Mouse (Mus musculus) liver, adult 2 months (tissue): ENCODE results near the gene Krt79. TPM values are rescaled to one million over a fixed set of nuclear protein-coding genes. Genes with fewer than 3 reads are reported as not detected.
A peak's percentile ranks its signal among the peaks of the same experiment; 100 is the strongest.

Experiments used
- DNase-seq: peaks from one replicate; pipeline ENCODE4 v3.0.0-alpha.2; 2011; ENCODE audit warnings: low read depth, low spot score; ENCODE audit errors: extremely low read depth
- H3K27ac ChIP-seq: fragments of 200-500 bp; replicated peaks from 2 replicates; pipeline ENCODE4 v1.5.1; 2012; ENCODE audit warnings: low read depth, mild to moderate bottlenecking, control low read depth, inconsistent platforms, low read length; ENCODE audit not compliant: insufficient read depth
- H3K27me3 ChIP-seq: fragments of 200-500 bp; 2 replicates; pipeline ENCODE4 v1.6.1; 2012; ENCODE audit warnings: mild to moderate bottlenecking, moderate library complexity, low read length, inconsistent platforms; ENCODE audit not compliant: control insufficient read depth, insufficient read depth
- H3K36me3 ChIP-seq: fragments of 200-500 bp; 2 replicates; pipeline ENCODE4 v1.6.1; 2012; ENCODE audit warnings: low read length, inconsistent platforms; ENCODE audit not compliant: control insufficient read depth, insufficient read depth
- H3K4me1 ChIP-seq: fragments of 200-500 bp; 2 replicates; pipeline ENCODE4 v1.6.1; 2011; ENCODE audit warnings: low read length; ENCODE audit not compliant: control insufficient read depth, insufficient read depth
- H3K4me3 ChIP-seq: fragments of 200-500 bp; 2 replicates; pipeline ENCODE4 v1.5.1; 2011; ENCODE audit warnings: low read depth, mild to moderate bottlenecking, control low read depth, low read length, moderate library complexity; ENCODE audit not compliant: insufficient read depth
- H3K79me2 ChIP-seq: fragments of 200-500 bp; 2 replicates; pipeline ENCODE4 v1.6.1; 2012; ENCODE audit warnings: inconsistent platforms, mild to moderate bottlenecking, low read length, moderate library complexity; ENCODE audit not compliant: control insufficient read depth, insufficient read depth
- H3K9ac ChIP-seq: fragments of 200-500 bp; 2 replicates; pipeline ENCODE4 v1.6.1; 2012; ENCODE audit warnings: low read depth, mild to moderate bottlenecking, control low read depth, inconsistent platforms, low read length
- CTCF ChIP-seq: fragments of 200-500 bp; IDR thresholded peaks from 2 replicates; pipeline ENCODE4 v1.5.1; 2011; ENCODE audit warnings: low read depth, low read length, control low read depth
- POLR2A ChIP-seq: fragments of 200-500 bp; IDR thresholded peaks from 2 replicates; pipeline ENCODE4 v1.6.1; 2011; ENCODE audit warnings: low read length, control low read depth; ENCODE audit not compliant: insufficient read depth; ENCODE audit errors: extremely low read depth
- WGBS: fragments of 180-500 bp; shearing (Covaris S2); methylation state at CpG from one replicate; pipeline ENCODE4 v1.1.7; 2018; 5-methylcytosine and 5-hydroxymethylcytosine counted together
- polyA plus RNA-seq: library from polyadenylated mRNA; depleted of rRNA; stranded (reverse); fragments of >200 nt; gene quantifications from 2 replicates; pipeline ENCODE4 v1.2.3, GENCODE M21; 2012
- total RNA-seq: library from RNA; depleted of rRNA; stranded (reverse); fragments of >200 nt; gene quantifications from 2 replicates; pipeline ENCODE4 v1.2.3, GENCODE M21; 2014

The Krt79 gene
- total and polyA plus RNA-seq, 2 experiments, result 0.09 to 0.10 TPM

- Histone ChIP-seq H3K9ac (no peak overlapping the region), H3K4me3 (no peak overlapping the region), H3K36me3 (no peaks in the 10 kb centered on the region), H3K79me2 (no peaks in the 10 kb centered on the region), H3K27me3 (no peaks in the 10 kb centered on the region), H3K27ac (no peak overlapping the region), H3K4me1 (no peaks in the 10 kb centered on the region)
- DNase-seq, result no peak
- WGBS, result 84% methylated on average over 2 of the region's 2 CpGs
- TF ChIP-seq POLR2A, result no peak
- TF ChIP-seq CTCF, result no peak
Measured at GRCm38 (mm10) chr15:101916072-101916471, 24.1 kb downstream of the Krt79 start.

- no peak for DNase-seq
- Histone ChIP-seq H3K9ac (no peak overlapping the region), H3K4me3 (no peak overlapping the region), H3K27ac (no peak overlapping the region), H3K36me3 (no peaks in the 10 kb centered on the region), H3K79me2 (no peaks in the 10 kb centered on the region), H3K4me1 (peaks cover 3% of the 10 kb centered on the region; the same call in 1 of the 2 replicates), H3K27me3 (no peaks in the 10 kb centered on the region; the same call in 1 of the 2 replicates)
- 86% methylated on average over 5 of the region's 5 CpGs for WGBS
- TF ChIP-seq CTCF, result no peak
- no peak for TF ChIP-seq POLR2A
Measured at GRCm38 (mm10) chr15:101904849-101905248, 35.3 kb downstream of the Krt79 start.

GRCm38 (mm10) chr15:101902171-101903149 lies 37.7 kb downstream of the Krt79 start:
- H3K27ac ChIP-seq, result no peak overlapping the region
- 55% methylated on average over 12 of the region's 12 CpGs for WGBS
- no peak overlapping the region for H3K9ac ChIP-seq
- H3K36me3 ChIP-seq, result no peaks in the 10 kb centered on the region
- peak; percentile 64 for DNase-seq
- H3K27me3 ChIP-seq, result no peaks in the 10 kb centered on the region; the same call in 1 of the 2 replicates
- no peak overlapping the region for H3K4me3 ChIP-seq
- TF ChIP-seq CTCF (peak; percentile 25; the same call in 1 of the 2 replicates), POLR2A (no peak)
- peaks cover 3% of the 10 kb centered on the region; the same call in 1 of the 2 replicates for H3K4me1 ChIP-seq
- H3K79me2 ChIP-seq, result no peaks in the 10 kb centered on the region

GRCm38 (mm10) chr15:101895216-101895615 lies 44.9 kb downstream of the Krt79 start:
- Histone ChIP-seq H3K36me3 (no peaks in the 10 kb centered on the region), H3K4me3 (no peak overlapping the region), H3K79me2 (no peaks in the 10 kb centered on the region), H3K27me3 (no peaks in the 10 kb centered on the region; the same call in 1 of the 2 replicates), H3K27ac (no peak overlapping the region), H3K9ac (no peak overlapping the region), H3K4me1 (no peaks in the 10 kb centered on the region)
- WGBS, result 87% methylated on average over 4 of the region's 4 CpGs
- TF ChIP-seq POLR2A (no peak), CTCF (no peak)
- DNase-seq, result no peak

GRCm38 (mm10) chr15:101892820-101893219 lies 47.3 kb downstream of the Krt79 start, which contains the start of gene Krt76:
Krt76 (minus strand) TSS chr15:101892920.
- Histone ChIP-seq H3K27me3 (no peaks in the 10 kb centered on the region; the same call in 1 of the 2 replicates), H3K79me2 (no peaks in the 10 kb centered on the region), H3K36me3 (no peaks in the 10 kb centered on the region), H3K4me3 (no peak within 1 kb of the TSS), H3K9ac (no peak within 1 kb of the TSS), H3K27ac (no peak within 1 kb of the TSS), H3K4me1 (no peaks in the 10 kb centered on the region)
- DNase-seq, result no peak
- WGBS, result 67% methylated on average over 4 of the region's 4 CpGs
- no peak for TF ChIP-seq CTCF
- no peak for TF ChIP-seq POLR2A
